Mouse (Mus musculus) megakaryocyte, embryonic 14.5 days (primary cell): ENCODE measurements at regions not wholly inside any gene's neighbourhood (a gene's known extent, or its start where the extent isn't known, plus 50 kb on each side); places are given as distances from the start of the nearest gene placed in this dataset.
"Not testable (repeated sequence)": the region's sequence is repeated elsewhere in the genome, so short reads cannot be mapped to it uniquely, and the experiment has no call there.

Experiments
- H3K27me3 ChIP-seq: replicated peaks from 2 replicates; pipeline ENCODE3; 2012; ENCODE audit warnings: inconsistent platforms
- H3K36me3 ChIP-seq: replicated peaks from 2 replicates; pipeline ENCODE3; 2012; ENCODE audit warnings: low read length, inconsistent platforms, mixed read lengths
- H3K4me1 ChIP-seq: 2 replicates; pipeline ENCODE4 v1.6.1; 2012; ENCODE audit warnings: inconsistent platforms
- H3K4me3 ChIP-seq: replicated peaks from 2 replicates; pipeline ENCODE3; 2012; ENCODE audit warnings: moderate library complexity, mild to moderate bottlenecking, inconsistent platforms
- H3K9me3 ChIP-seq: 2 replicates; pipeline ENCODE4 v1.6.1; 2012; ENCODE audit warnings: inconsistent platforms
- FLI1 ChIP-seq: IDR thresholded peaks from 2 replicates; pipeline ENCODE4 v1.6.1; 2012; ENCODE audit warnings: low read length, inconsistent platforms, mixed read lengths
- GATA1 ChIP-seq: IDR thresholded peaks from 3 replicates; pipeline ENCODE4 v1.6.1; 2012; ENCODE audit warnings: mixed read lengths, low read length, inconsistent platforms, borderline replicate concordance

DNA sequence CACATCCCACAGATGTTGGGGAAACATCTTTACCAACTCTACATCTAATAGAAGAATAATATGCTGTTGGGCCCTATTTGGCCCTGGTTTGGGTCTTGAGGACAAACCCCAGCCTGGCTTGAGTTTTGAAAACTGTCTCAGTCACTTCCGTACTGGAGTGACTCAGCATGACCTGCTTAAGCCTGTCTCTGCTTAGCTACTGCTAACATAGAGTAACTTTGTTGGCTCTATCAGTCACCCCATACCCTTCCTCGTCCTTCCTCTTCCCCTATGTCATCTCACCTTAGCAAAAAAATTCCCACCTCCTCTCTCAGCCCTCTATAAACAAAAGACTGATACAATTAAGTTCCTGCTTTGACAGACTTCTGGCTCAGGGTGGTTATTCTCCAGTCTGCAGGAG lies 154.7 kb downstream of the Fam174a start:
- peaks cover 5% of the 10 kb centered on the region for H3K36me3 ChIP-seq
- no peaks in the 10 kb centered on the region for H3K9me3 ChIP-seq
- no peaks in the 10 kb centered on the region for H3K27me3 ChIP-seq
- H3K4me1 ChIP-seq, result peaks cover 25% of the 10 kb centered on the region
- H3K4me3 ChIP-seq, result no peak overlapping the region
- no peak for TF ChIP-seq GATA1
- no peak for TF ChIP-seq FLI1

DNA sequence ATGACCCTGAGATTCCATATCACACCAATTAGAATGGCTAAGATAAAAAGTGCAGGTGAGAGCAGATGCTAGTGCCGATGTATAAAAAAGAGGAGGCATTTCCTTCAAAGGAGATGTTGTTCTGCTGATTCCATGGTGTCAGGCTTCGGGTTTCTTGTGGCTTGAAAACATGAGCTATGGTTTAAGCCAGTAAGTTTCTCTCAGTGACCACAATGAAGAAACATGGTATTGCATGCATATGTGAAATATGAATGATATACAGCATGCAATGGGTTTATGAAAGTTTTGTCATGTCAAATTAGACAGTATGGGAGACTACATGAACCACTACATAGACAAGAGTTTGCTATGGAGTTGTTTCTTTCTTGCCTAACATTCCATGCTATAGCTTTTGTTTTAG lies 155.3 kb downstream of the Fam174a start:
- no peak for TF ChIP-seq FLI1
- TF ChIP-seq GATA1, result no peak
- Histone ChIP-seq H3K4me3 (no peak overlapping the region), H3K27me3 (no peaks in the 10 kb centered on the region), H3K36me3 (peaks cover 5% of the 10 kb centered on the region), H3K9me3 (no peaks in the 10 kb centered on the region), H3K4me1 (peaks cover 25% of the 10 kb centered on the region)

- H3K4me1 ChIP-seq, result peaks cover 25% of the 10 kb centered on the region
- H3K27me3 ChIP-seq, result no peaks in the 10 kb centered on the region
- H3K4me3 ChIP-seq, result no peak overlapping the region
- TF ChIP-seq FLI1 (no peak), GATA1 (no peak)
- H3K36me3 ChIP-seq, result peaks cover 5% of the 10 kb centered on the region
- H3K9me3 ChIP-seq, result no peaks in the 10 kb centered on the region
These were observed 157.1 kb downstream of the Fam174a start for GRCm38 (mm10) chr1:95470491-95470890.

GRCm38 (mm10) chr1:95493004-95493403 lies 174.4 kb downstream of the St8sia4 start:
- no peak overlapping the region for H3K4me3 ChIP-seq
- H3K4me1 ChIP-seq, result no peaks in the 10 kb centered on the region
- no peaks in the 10 kb centered on the region for H3K27me3 ChIP-seq
- TF ChIP-seq GATA1 (no peak), FLI1 (no peak)
- no peaks in the 10 kb centered on the region for H3K9me3 ChIP-seq
- no peaks in the 10 kb centered on the region for H3K36me3 ChIP-seq

DNA sequence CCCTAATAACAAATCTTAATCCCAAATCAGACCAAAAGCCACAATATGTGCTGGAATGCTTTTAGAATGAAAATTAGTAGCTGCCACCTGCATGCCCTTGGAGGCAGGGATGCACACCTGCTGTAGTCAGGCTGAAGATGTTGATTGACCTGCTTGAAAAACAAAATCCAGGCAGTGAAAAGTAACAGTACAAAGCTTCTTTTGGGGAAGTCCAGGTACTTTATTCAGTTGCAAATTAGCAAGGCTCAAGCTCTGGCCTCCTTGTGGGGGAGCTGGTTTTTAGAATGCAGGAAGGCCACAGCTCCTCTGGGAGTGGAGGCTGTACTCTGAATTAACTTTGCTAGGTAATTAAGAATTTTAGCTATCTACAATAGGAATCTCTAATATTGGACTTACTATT lies 166.7 kb downstream of the St8sia4 start:
- H3K4me3 ChIP-seq, H3K4me1 ChIP-seq, H3K27me3 ChIP-seq, H3K36me3 ChIP-seq, H3K9me3 ChIP-seq: not testable (repeated sequence)

GRCm38 (mm10) chr1:95508718-95509117 lies 158.7 kb downstream of the St8sia4 start:
- Histone ChIP-seq H3K36me3 (no peaks in the 10 kb centered on the region), H3K9me3 (no peaks in the 10 kb centered on the region), H3K27me3 (no peaks in the 10 kb centered on the region), H3K4me3 (no peak overlapping the region), H3K4me1 (no peaks in the 10 kb centered on the region)
- TF ChIP-seq FLI1 (no peak), GATA1 (no peak)

DNA sequence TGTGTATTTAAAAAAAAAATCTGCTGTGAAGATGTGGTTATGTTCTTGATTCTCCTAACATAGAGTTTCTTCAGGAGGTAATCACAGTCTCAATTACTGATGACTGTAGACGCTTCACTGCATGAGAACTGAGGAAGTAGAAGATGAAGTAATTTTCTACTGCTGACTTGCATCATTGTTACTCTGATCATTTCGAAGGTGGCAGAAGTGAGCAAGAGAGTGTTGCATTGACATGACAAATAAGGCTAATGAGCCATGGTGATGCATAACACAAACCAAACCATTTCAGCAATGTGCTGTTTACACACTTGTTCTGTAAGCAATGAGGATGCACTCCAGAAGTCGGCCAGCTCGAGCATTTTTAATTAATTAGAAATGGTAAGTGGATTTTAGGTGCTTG lies 138.6 kb downstream of the St8sia4 start:
- TF ChIP-seq GATA1 (no peak), FLI1 (no peak)
- Histone ChIP-seq H3K4me3 (no peak overlapping the region), H3K4me1 (no peaks in the 10 kb centered on the region), H3K9me3 (no peaks in the 10 kb centered on the region), H3K36me3 (no peaks in the 10 kb centered on the region), H3K27me3 (no peaks in the 10 kb centered on the region)

GRCm38 (mm10) chr1:95531017-95531416 lies 136.4 kb downstream of the St8sia4 start:
- Histone ChIP-seq H3K27me3 (no peaks in the 10 kb centered on the region), H3K4me1 (no peaks in the 10 kb centered on the region), H3K4me3 (no peak overlapping the region), H3K36me3 (no peaks in the 10 kb centered on the region), H3K9me3 (no peaks in the 10 kb centered on the region)
- TF ChIP-seq FLI1 (no peak), GATA1 (no peak)
